Mouse (Mus musculus): ENCODE measurements around the gene Gm11037.

GRCm38 (mm10) chr2:131156987-131157386 is 23.7 kb downstream of the Gm11037 start:
- TF ChIP-seq POLR2A (IDR thresholded peaks at IDR 0.05; ENCODE audit: low read depth, low read length) (no peak), CTCF (conservative IDR thresholded peaks at IDR 0.05; ENCODE audit: insufficient read depth, insufficient read length, low read depth, low read length) (no peak)

Data from kidney, adult 2 months (tissue).